Mouse (Mus musculus) liver, embryonic 12.5 days (tissue): Measurements from ENCODE around the gene Hlcs. TPM values are rescaled to one million over a fixed set of nuclear protein-coding genes. Genes with fewer than 3 reads are reported as not detected.

Experiments used
- ATAC-seq: fragments of 200-750 bp; cut with Nextera tagmentation; 2 replicates; pipeline ENCODE4 v1.8.0; 2017; ENCODE audit warnings: moderate number of reproducible peaks, mild to moderate bottlenecking, moderate library complexity
- H3K27ac ChIP-seq: fragments of 300-500 bp; sonication (generic); 2 replicates; pipeline ENCODE4 v1.5.1; 2016; ENCODE audit warnings: mild to moderate bottlenecking
- H3K27me3 ChIP-seq: fragments of 300-500 bp; sonication (generic); replicated peaks from 2 replicates; pipeline ENCODE4 v1.6.1; 2016; ENCODE audit warnings: mild to moderate bottlenecking, moderate library complexity
- H3K36me3 ChIP-seq: fragments of 300-500 bp; sonication (generic); 2 replicates; pipeline ENCODE4 v1.6.1; 2016; ENCODE audit warnings: mild to moderate bottlenecking, moderate library complexity
- H3K4me1 ChIP-seq: fragments of 300-500 bp; sonication (generic); 2 replicates; pipeline ENCODE4 v1.6.1; 2016
- H3K4me2 ChIP-seq: fragments of 300-500 bp; sonication (generic); 2 replicates; pipeline ENCODE4 v1.6.1; 2016; ENCODE audit warnings: mild to moderate bottlenecking, moderate library complexity
- H3K4me3 ChIP-seq: fragments of 300-500 bp; sonication (generic); 2 replicates; pipeline ENCODE4 v1.5.1; 2016; ENCODE audit warnings: mild to moderate bottlenecking, moderate library complexity
- H3K9ac ChIP-seq: fragments of 300-500 bp; sonication (generic); 2 replicates; pipeline ENCODE4 v1.6.1; 2016; ENCODE audit warnings: mild to moderate bottlenecking, moderate library complexity
- H3K9me3 ChIP-seq: fragments of 300-500 bp; sonication (generic); replicated peaks from 2 replicates; pipeline ENCODE4 v1.6.1; 2016; ENCODE audit warnings: mild to moderate bottlenecking, moderate library complexity
- WGBS: fragments of 180-500 bp; shearing (Covaris S2); methylation state at CpG from one replicate; pipeline ENCODE4 v1.1.7; 2016; ENCODE audit not compliant: insufficient replicate concordance; 5-methylcytosine and 5-hydroxymethylcytosine counted together
- polyA plus RNA-seq: library from polyadenylated mRNA; unstranded; fragments of >200 nt; fragmentation: Nextera tagmentation; extraction: Ambion mirVana; gene quantifications from 2 replicates; pipeline ENCODE4 v1.2.1, GENCODE M21; 2016

Gene Hlcs
- polyA plus RNA-seq, 1 experiment from 2014 or later = 4.9 TPM

GRCm38 (mm10) chr16:94269635-94270034 lies 43.7 kb downstream of the Hlcs start:
- Histone ChIP-seq H3K27me3 (no peaks in the 10 kb centered on the region), H3K36me3 (peaks cover 19% of the 10 kb centered on the region), H3K9me3 (no peaks in the 10 kb centered on the region), H3K4me2 (0 out of 2 replicates have a peak overlapping the region, but pooled peaks have one; percentile 18), H3K27ac (no peak overlapping the region), H3K4me1 (no peaks in the 10 kb centered on the region), H3K9ac (no peak overlapping the region), H3K4me3 (no peak overlapping the region)
- WGBS = 15% methylated on average over 9 of the region's 9 CpGs
- no peak for ATAC-seq

- no peak for ATAC-seq
- Histone ChIP-seq H3K27me3 (no peaks in the 10 kb centered on the region), H3K9ac (no peak overlapping the region), H3K4me3 (no peak overlapping the region), H3K4me1 (no peaks in the 10 kb centered on the region), H3K4me2 (no peak overlapping the region), H3K9me3 (no peaks in the 10 kb centered on the region), H3K36me3 (peaks cover 14% of the 10 kb centered on the region), H3K27ac (no peak overlapping the region)
- WGBS = 79% methylated on average over 14 of the region's 14 CpGs
These were observed 45.2 kb downstream of the Hlcs start for GRCm38 (mm10) chr16:94268205-94268604.

- H3K27ac ChIP-seq = no peak overlapping the region
- no peaks in the 10 kb centered on the region for H3K9me3 ChIP-seq
- no peak overlapping the region for H3K9ac ChIP-seq
- no peaks in the 10 kb centered on the region for H3K4me1 ChIP-seq
- H3K4me2 ChIP-seq = no peak overlapping the region
- no peaks in the 10 kb centered on the region for H3K27me3 ChIP-seq
- H3K36me3 ChIP-seq = peaks cover 14% of the 10 kb centered on the region
- H3K4me3 ChIP-seq = no peak overlapping the region
- 70% methylated on average over 6 of the region's 6 CpGs for WGBS
- no peak for ATAC-seq
These were observed 48.8 kb downstream of the Hlcs start for GRCm38 (mm10) chr16:94264611-94265010.

DNA sequence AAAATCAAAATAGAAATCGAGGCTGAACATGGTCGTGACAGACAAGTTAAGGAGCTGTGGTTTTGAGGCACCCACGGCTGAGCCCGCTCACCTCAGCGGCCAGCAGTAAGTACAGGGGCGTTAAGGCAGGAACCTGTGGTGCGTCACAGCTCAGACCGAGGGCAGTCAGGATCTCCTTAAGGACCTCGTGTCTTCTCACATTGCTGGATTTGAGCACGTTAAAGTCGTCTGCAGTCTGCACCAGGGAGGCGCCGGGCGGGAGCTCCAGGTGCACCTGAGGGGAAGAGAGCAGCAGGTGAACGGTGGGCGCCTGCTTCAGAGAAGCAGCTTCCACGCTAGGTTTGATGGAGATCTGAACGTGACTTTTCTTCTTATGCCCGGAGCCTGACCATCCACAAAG lies 50.9 kb downstream of the Hlcs start:
- no peak for ATAC-seq
- Histone ChIP-seq H3K4me2 (no peak overlapping the region), H3K9ac (no peak overlapping the region), H3K36me3 (peaks cover 11% of the 10 kb centered on the region), H3K27ac (no peak overlapping the region), H3K4me3 (no peak overlapping the region), H3K27me3 (no peaks in the 10 kb centered on the region), H3K4me1 (no peaks in the 10 kb centered on the region), H3K9me3 (no peaks in the 10 kb centered on the region)
- 78% methylated on average over 19 of the region's 19 CpGs for WGBS

DNA sequence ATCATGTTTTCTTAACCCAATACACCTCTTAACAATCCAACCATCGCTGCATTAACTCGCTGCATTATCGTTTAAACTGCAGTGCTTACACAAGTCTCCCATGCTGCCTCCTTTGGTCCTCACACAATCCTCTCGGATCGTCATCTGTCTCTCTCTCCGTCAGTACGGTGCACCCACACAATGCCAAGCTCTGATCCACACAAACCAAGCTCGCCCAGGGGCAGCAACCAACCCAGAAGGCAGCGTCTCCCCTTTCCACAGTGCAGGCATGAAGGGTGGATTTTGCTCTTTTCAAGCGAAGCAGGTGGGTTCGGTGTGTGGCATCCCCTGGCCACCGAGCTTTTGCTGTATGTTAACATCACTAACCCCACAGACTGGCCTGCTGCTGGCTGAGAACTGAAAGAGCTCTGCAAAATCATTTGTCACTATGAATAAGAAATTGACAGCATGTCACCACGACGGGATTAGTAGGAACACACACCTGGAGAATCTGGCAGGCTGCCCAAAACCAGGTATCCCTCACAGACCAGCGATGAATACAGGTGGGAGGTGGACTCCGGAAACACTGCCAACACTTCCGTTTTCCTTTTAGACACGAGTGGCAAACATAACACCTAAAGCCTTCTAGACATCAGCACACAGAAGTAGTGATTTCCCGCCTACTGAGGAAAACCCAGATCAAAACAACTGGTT lies 52.3 kb downstream of the Hlcs start:
- WGBS = 78% methylated on average over 19 of the region's 19 CpGs
- Histone ChIP-seq H3K4me2 (no peak overlapping the region), H3K4me1 (no peaks in the 10 kb centered on the region), H3K4me3 (no peak overlapping the region), H3K9me3 (no peaks in the 10 kb centered on the region), H3K27ac (no peak overlapping the region), H3K9ac (no peak overlapping the region), H3K36me3 (no peaks in the 10 kb centered on the region; the same call in 1 of the 2 replicates), H3K27me3 (no peaks in the 10 kb centered on the region)
- ATAC-seq = no peak

DNA sequence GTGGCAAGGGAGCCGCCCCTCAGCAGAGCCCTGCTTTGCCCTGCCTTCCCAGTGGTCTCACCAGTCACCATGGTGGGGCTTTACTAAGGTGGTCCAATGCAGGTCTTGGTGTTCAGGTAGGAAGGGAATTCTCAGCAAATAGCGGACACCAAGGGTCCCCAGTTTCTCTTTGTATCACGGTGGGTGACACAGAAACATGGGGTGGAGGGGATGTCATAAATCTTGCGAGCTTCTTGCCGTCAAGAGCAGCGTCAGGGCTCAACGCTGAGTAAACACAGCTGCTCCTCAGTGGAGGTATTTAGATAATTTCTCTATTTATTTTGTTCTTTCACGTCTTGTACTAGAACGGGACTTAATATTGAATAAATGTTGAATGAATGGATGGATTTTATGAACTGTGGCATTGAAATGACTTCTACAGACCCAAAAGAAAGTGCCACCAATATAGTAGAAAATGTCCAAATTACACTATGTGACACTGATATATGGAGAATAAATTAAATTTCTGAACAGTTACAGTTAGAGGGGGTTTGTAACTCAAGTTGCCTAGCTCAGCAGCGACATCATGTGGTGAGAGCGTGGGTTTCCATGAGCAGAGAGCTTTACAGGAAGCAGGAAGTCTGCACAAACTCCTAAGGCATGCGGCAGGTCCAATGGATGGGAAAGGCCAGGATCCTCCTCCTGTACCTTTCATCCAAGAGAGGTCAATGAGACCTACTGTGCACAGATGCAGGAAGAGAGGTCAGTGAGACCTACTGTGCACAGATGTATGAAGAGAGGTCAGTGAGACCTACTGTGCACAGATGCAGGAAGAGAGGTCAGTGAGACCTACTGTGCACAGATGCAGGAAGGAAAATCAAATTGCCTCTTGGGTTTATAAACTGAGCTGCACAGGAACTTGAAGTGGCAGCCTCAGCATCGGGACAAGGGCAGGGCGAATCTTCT lies 54.7 kb downstream of the Hlcs start:
- Histone ChIP-seq H3K4me1 (no peaks in the 10 kb centered on the region), H3K9ac (no peak overlapping the region), H3K27me3 (no peaks in the 10 kb centered on the region), H3K4me3 (no peak overlapping the region), H3K4me2 (no peak overlapping the region), H3K27ac (no peak overlapping the region), H3K36me3 (no peaks in the 10 kb centered on the region; the same call in 1 of the 2 replicates), H3K9me3 (no peaks in the 10 kb centered on the region)
- 65% methylated on average over 14 of the region's 14 CpGs for WGBS
- ATAC-seq = no peak

DNA sequence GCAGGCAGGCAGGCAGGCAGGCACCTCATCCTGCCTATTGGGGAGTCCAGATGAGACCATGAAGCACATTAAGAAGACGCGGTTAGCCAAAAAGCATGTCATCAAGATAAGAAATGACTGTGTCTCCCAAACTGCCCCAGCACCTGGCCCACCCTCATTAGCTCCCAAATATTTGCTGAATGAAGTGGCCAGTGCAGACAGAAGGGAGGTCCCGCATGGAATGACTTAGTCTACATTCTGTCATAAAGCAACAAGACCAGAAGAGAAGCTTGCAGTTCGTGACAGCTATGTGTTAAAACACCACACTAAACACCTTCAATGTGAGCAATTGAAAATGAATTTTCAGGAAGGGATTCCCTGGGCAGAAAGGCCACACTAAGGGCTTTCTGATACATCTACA lies 57.8 kb downstream of the Hlcs start:
- H3K4me2 ChIP-seq = no peak overlapping the region

DNA sequence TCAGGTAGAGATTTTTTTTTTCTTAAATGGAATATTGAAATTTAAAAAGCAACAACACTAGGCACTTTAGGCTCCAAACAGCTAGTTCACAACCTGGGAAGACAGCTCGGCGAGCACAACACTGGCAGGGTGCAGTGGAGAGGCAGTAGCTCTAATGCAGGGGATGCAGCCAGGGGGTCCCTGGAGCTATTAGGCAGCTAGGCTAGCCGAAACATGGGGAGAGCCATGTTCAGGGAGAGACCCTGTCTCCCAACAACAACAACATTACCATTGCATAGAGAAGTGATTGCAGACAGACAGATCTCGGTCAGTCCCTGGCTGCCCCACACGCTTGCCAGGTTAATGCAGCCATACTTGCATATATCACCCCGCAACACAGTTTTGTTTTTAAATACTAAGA lies 58.3 kb downstream of the Hlcs start:
- no peak for ATAC-seq
- WGBS = 88% methylated on average over 6 of the region's 6 CpGs

More for the DNA sequence above, 57.8 kb downstream of the Hlcs start:
- H3K9me3 ChIP-seq = no peaks in the 10 kb centered on the region
- H3K9ac ChIP-seq = no peak overlapping the region
- 82% methylated on average over 4 of the region's 4 CpGs for WGBS
- H3K27ac ChIP-seq = no peak overlapping the region
- ATAC-seq = no peak
- H3K27me3 ChIP-seq = no peaks in the 10 kb centered on the region
- no peaks in the 10 kb centered on the region for H3K36me3 ChIP-seq
- H3K4me1 ChIP-seq = no peaks in the 10 kb centered on the region
- no peak overlapping the region for H3K4me3 ChIP-seq

GRCm38 (mm10) chr16:94254415-94254891 lies 58.9 kb downstream of the Hlcs start:
- H3K9me3 ChIP-seq = no peaks in the 10 kb centered on the region
- WGBS = 72% methylated on average over 12 of the region's 12 CpGs
- no peaks in the 10 kb centered on the region for H3K4me1 ChIP-seq
- H3K27ac ChIP-seq = no peak overlapping the region
- no peaks in the 10 kb centered on the region for H3K27me3 ChIP-seq
- ATAC-seq = no peak
- no peak overlapping the region for H3K9ac ChIP-seq
- no peak overlapping the region for H3K4me3 ChIP-seq
- H3K4me2 ChIP-seq = no peak overlapping the region
- H3K36me3 ChIP-seq = no peaks in the 10 kb centered on the region

More for the DNA sequence above, 58.3 kb downstream of the Hlcs start:
- H3K9me3 ChIP-seq = no peaks in the 10 kb centered on the region
- no peak overlapping the region for H3K4me3 ChIP-seq
- no peaks in the 10 kb centered on the region for H3K4me1 ChIP-seq
- no peak overlapping the region for H3K9ac ChIP-seq
- no peaks in the 10 kb centered on the region for H3K36me3 ChIP-seq
- H3K27ac ChIP-seq = no peak overlapping the region
- H3K27me3 ChIP-seq = no peaks in the 10 kb centered on the region
- no peak overlapping the region for H3K4me2 ChIP-seq

- H3K4me3 ChIP-seq = no peak overlapping the region
- 83% methylated on average over 24 of the region's 24 CpGs for WGBS
- ATAC-seq = no peak
- H3K27ac ChIP-seq = no peak overlapping the region
- H3K9me3 ChIP-seq = no peaks in the 10 kb centered on the region
- no peaks in the 10 kb centered on the region for H3K36me3 ChIP-seq
- H3K4me1 ChIP-seq = no peaks in the 10 kb centered on the region
- no peak overlapping the region for H3K4me2 ChIP-seq
- H3K27me3 ChIP-seq = no peaks in the 10 kb centered on the region
- no peak overlapping the region for H3K9ac ChIP-seq
These were observed 59.5 kb downstream of the Hlcs start for GRCm38 (mm10) chr16:94253671-94254414.

GRCm38 (mm10) chr16:94251756-94252155 lies 61.6 kb downstream of the Hlcs start:
- H3K9ac ChIP-seq = no peak overlapping the region
- no peaks in the 10 kb centered on the region for H3K9me3 ChIP-seq
- WGBS = 75% methylated on average over 13 of the region's 13 CpGs
- no peaks in the 10 kb centered on the region for H3K36me3 ChIP-seq
- no peak overlapping the region for H3K27ac ChIP-seq
- no peak overlapping the region for H3K4me3 ChIP-seq
- no peak overlapping the region for H3K4me2 ChIP-seq
- no peak for ATAC-seq
- no peaks in the 10 kb centered on the region for H3K4me1 ChIP-seq
- no peaks in the 10 kb centered on the region for H3K27me3 ChIP-seq
